Mouse (Mus musculus) gastrocnemius, postnatal 14 days (tissue): ENCODE results near the gene Ifi211. TPM values are rescaled to one million over a fixed set of nuclear protein-coding genes. Genes with fewer than 3 reads are reported as not detected.
"Not testable (repeated sequence)": the region's sequence is repeated elsewhere in the genome, so short reads cannot be mapped to it uniquely, and the experiment has no call there.

Source experiments
- DNase-seq: peaks from one replicate; pipeline ENCODE4 v3.0.0; 2021; ENCODE audit warnings: mixed read lengths
- intact Hi-C: fragments of 180-260 bp; cut with DNase I; formaldehyde crosslinking; loops from one replicate; pipeline ENCODE4 v1.15.1; 2025; ENCODE audit warnings: low total_unique reads
- total RNA-seq, 2 experiments: library from RNA; stranded (reverse); gene quantifications; 2 replicates each; pipeline ENCODE4 v1.2.3; 2021

The Ifi211 gene
- total RNA-seq, 2 experiments from 2014 or later = 0.88 to 1.00 TPM

DNA sequence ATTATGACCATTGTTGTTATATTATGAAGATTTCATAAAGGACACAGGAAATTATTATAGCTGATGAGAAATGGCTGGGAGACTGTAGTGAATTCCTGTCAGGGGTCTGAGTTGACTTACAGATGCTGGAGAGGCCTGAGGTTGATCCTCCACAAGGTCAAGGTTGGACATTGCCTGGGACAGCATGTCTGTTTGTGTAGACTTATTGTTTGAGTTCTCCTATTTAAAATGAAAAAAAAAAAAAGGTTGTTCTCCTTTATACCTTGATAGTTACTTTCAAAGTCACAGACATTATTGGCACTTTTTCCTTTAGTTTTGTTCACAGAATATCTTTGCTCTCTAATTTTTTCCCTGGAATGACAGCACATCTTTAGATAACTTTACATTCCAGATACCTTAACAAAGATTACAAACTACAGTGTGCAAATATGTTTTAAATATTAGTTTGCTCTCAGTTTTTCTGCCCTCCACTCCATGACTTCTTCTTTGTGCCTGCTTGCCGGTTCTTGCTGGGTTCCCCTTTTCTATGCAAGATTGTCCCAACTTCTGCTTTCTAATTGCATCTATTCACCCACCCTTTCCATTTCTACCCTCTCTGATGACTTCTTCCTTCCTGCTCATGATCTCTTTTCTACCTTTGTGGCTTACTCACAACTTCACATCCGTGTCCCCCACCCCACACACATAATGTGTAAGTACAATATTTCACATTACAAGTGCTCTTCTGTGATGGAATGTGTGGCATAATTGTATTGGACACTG is 25.6 kb downstream of the Ifi211 start:
- DNase-seq, intact Hi-C loops: not testable (repeated sequence)

GRCm38 (mm10) chr1:173880004-173880666 is 32.7 kb downstream of the Ifi211 start:
- DNase-seq, intact Hi-C loops: not testable (repeated sequence)

GRCm38 (mm10) chr1:173879225-173879987 is 33.4 kb downstream of the Ifi211 start:
- DNase-seq, intact Hi-C loops: not testable (repeated sequence)

DNA sequence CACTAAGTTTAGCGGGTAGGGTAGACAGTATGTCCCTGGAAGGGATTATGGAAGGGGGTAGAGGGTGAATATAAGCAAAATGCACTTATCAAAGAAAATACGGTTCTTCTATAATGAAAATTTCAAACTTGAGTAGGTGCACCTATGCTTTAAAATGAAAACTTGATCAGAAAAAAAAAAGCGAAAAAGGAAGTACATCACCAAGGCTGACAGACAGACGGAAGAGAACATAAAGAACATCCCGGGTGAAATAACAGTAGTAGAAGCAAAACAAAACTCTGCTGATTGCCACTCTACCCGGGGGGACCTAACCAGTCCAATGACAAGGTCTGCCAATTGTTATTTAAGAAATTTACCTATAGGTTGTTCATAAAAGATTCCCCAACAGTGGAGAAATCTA is 34.6 kb downstream of the Ifi211 start:
- intact Hi-C loops = not testable (repeated sequence)

GRCm38 (mm10) chr1:173877125-173877524 is 35.7 kb downstream of the Ifi211 start:
- intact Hi-C loops, DNase-seq: not testable (repeated sequence)

More for the DNA sequence above, 34.6 kb downstream of the Ifi211 start:
- DNase-seq = not testable (repeated sequence)

GRCm38 (mm10) chr1:173868586-173868985 is 44.3 kb downstream of the Ifi211 start:
- DNase-seq, intact Hi-C loops: not testable (repeated sequence)

DNA sequence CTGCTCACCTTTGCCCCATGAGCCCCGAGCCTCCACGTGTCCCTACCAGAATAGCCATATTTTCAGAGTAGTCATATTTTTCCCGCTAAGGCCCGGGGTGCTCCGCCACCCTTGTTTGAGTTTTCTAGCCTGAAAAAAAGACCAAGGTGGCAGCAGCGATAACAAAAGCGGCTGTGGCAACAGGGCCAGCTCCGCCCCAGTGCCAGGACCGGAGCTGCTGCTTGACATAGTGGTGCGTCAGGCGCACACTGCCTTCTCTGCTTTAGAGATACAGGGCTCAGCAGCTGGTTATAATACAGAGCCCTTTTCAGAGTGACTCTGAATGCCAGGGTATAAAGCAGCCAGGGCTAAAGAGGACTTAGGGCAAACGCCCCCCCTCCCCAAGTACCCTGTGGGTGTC is 46.3 kb downstream of the Ifi211 start:
- intact Hi-C loops = no loop called here
- no peak for DNase-seq

DNA sequence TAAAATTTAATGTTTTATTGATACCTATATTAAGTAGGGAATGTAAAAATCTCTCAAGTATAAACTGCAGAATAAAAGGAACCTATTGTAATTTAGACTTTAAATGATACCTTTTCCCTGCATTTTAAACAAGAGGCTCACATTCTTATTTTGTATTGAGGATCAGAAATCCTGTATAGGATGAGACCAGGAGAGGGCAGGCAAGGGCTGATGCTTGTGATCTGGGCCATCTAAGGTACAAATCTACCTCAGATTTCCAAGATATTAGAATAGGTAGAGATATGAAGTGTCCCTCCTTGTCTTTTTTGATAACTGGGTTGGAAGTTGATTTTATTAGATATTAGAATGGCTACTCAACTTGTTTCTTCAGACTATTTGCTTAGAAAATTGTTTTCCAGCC is 59.1 kb downstream of the Ifi211 start:
- DNase-seq, intact Hi-C loops: not testable (repeated sequence)

DNA sequence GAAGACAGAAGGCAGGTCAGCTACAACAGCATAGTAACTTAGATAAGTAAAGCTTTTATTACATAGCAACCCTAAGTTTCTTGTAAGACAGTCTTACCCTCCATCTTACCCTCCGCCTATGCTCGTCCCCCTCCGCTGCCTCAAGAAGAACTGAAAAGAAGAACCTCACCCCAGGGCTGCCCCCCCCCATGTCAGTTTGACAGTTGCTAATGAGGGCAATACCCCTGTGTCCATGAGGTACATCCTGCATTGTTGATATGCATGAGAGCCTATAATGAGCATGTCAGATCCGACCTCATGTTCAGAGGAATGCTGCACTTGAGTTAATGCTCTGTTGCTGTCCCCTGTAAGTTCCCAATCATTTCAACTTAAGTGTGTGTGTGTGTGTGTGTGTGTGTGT is 60.0 kb downstream of the Ifi211 start:
- DNase-seq, intact Hi-C loops: not testable (repeated sequence)

Other genes with a start within 250 kb of the Ifi211 start
- under 1 TPM in 1 of 2 experiments, not detected in 1; 0.08 TPM for gene Ifi208, start 239.4 kb downstream of the Ifi211 start, total RNA-seq
- 1 to 10 TPM; 1.5 to 4.3 TPM for gene Ifi207, start 171.3 kb downstream of the Ifi211 start, total RNA-seq
- 1 to 10 TPM; 2.1 to 4.1 TPM for gene Ifi204, start 146.1 kb downstream of the Ifi211 start, total RNA-seq
- gene Mndal, start 29.4 kb upstream of the Ifi211 start, total RNA-seq = 1 to 10 TPM; 4.3 to 4.4 TPM
- 1 to 10 TPM; 4.0 to 4.6 TPM for gene Ifi203, start 29.6 kb upstream of the Ifi211 start, total RNA-seq
- gene Ifi202b, start 69.7 kb upstream of the Ifi211 start, total RNA-seq = not detected
- gene Ifi205, start 118.8 kb upstream of the Ifi211 start, total RNA-seq = 1 to 10 TPM; 2.2 to 5.5 TPM
- not detected for gene Olfr433, start 127.7 kb upstream of the Ifi211 start, total RNA-seq
- gene Olfr432, start 136.2 kb upstream of the Ifi211 start, total RNA-seq = not detected
- gene Olfr430, start 153.6 kb upstream of the Ifi211 start, total RNA-seq = not detected
- gene Olfr429, start 171.3 kb upstream of the Ifi211 start, total RNA-seq = not detected
- not detected for gene Olfr427, start 183.8 kb upstream of the Ifi211 start, total RNA-seq
- not detected for gene Olfr231, start 208.1 kb upstream of the Ifi211 start, total RNA-seq
- not detected for gene Olfr424, start 218.5 kb upstream of the Ifi211 start, total RNA-seq
- gene Olfr420, start 242.6 kb upstream of the Ifi211 start, total RNA-seq = not detected